Mouse (Mus musculus): ENCODE measurements around the gene Cotl1. TPM values are rescaled to one million over a fixed set of nuclear protein-coding genes. Genes with fewer than 3 reads are reported as not detected.

Cotl1 gene
- polyA plus RNA-seq, 1 experiment = 119 TPM

DNA sequence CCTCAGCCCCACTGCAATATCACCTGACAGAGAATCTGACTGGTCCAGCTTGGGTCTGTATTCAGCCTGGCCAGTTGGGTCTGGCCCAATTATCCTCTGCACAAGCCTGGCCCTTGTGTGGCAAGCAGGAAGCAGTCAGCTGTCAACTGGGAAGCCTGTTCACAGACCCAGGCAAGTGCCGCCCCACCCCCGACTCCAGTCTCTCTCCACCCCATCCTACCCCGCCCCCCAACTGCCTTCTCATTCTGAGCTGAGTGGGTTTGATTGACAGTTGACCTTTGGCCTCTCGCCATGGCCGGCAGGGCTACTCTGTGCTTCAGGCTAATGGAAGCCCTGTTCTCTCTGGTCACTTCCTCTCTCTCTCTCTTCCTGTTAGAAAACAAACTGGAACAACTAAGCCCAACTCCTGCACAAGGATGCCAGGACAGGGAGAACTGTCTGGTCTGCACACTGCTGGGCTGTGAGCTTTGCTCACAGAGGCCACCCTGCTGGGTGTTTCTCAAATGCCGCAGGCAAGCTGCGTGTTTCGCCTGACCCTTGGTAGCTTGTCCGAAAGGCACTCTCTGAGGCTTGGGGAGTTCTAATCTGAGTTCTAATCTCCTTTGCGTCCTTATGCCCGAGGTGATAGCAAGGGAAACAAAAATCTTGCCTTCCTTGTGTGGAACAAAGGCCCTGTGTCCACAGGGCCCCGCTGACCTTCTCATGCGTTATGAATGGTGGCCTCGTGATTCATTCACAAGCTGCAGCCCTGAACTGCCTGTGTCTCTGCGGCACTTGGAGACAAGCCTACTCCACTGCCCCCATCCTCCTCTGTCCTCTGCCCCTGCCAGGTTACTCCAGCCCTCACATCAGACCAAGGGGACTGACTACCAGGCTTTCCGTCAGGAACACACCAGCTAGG is 48.3 kb downstream of the Cotl1 start:
- DNase-seq (ENCODE audit: extremely low spot score in 1 of 2, low spot score in 1 of 2) = no peak

- no peak for DNase-seq (ENCODE audit: extremely low spot score in 1 of 2, low spot score in 1 of 2)
These were observed 50.8 kb downstream of the Cotl1 start for GRCm38 (mm10) chr8:119789581-119789980.

GRCm38 (mm10) chr8:119788607-119789381 is 51.5 kb downstream of the Cotl1 start:
- DNase-seq (ENCODE audit: extremely low spot score in 1 of 2, low spot score in 1 of 2) = no peak

DNA sequence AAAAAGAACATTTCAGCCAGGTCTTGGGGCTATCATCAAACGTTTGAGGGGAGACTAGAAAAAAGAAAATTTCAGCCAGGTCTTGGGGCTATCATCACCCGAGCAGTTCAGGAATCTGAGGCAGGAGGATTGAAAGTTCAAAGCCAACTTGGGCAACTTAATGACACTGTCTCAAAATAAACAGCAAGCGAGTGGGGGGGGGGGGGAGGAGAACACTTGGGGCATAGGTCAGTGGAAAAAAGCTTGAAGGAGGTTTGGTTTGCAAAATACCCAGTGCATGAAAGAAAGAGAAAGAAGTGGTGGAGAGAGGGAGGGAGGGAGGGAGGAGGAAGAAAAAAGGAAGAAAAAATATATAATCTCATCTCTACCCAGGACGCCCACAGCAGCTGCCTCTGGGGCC is 53.0 kb downstream of the Cotl1 start:
- DNase-seq (ENCODE audit: extremely low spot score in 1 of 2, low spot score in 1 of 2) = no peak

DNA sequence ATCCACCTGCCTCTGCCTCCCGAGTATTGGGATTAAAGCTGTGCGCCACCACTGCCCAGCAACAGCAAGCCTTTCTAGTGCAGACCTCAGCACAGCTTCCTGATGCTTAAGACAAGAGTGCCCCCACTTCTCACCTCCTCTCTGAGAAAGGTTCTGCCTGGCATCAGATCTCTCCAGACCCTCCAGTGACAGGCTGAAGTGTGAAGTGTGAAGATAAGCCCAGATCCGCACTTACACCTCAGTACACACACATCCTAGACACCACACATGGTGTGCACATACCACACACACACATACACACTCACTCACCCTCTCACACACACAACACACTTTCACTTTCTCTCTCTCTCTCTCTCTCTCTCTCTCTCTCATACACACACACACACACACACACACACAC is 53.5 kb downstream of the Cotl1 start:
- no peak for DNase-seq (ENCODE audit: extremely low spot score in 1 of 2, low spot score in 1 of 2)

DNA sequence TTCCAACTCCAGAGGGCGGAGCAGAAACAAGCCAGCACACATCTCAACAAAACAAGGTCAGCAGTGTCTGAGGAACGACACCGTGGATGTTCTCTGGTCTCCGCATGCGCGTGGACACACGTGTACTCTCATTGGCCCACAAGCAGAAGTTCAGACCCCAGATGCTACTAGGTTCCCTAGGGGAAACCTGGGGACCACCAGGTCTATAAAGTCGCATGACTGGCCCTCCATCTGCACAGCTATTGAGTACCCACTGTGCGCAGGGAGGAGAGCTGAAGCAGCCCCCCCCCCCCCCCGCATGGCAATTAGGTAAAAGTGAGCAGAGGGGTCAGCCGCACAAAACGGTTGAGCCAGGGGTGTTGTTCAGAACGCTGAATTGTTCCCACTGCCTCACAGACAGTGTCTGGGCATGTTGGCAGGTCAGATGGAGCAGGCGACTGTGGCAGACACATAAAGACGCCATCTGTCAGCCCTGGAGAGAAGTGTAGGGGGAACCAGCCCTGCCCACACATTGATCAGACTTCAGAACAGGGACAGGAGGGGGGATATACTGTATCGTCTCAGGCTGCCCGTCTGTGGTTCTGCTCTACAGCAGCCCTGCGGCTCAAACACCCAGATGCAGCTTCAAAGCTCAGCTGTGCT is 54.5 kb downstream of the Cotl1 start:
- no peak for DNase-seq (ENCODE audit: extremely low spot score in 1 of 2, low spot score in 1 of 2)

GRCm38 (mm10) chr8:119784676-119785075 is 55.7 kb downstream of the Cotl1 start:
- DNase-seq (ENCODE audit: extremely low spot score in 1 of 2, low spot score in 1 of 2) = no peak

DNA sequence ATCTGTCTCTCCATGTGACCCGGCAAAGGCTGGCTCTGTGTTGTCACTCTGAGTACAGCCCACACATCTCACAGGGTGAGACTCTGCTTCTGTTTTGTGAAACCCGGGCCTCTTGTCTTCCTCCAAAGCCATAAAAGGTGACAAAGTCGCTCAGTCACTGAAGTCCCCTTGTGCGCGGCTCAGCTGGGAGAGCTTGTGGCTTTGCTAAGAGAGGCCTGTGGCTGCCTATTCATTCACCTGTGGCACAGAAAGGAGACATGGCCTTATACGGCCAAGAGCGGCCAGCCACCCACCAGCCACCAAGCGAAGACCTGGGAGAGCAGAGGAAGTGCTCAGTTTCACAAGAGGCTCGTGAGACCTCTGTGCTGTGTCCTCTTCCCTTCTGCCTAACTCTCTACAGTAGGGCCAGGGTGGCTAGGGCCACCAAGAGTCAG is 56.2 kb downstream of the Cotl1 start:
- no peak for DNase-seq (ENCODE audit: extremely low spot score in 1 of 2, low spot score in 1 of 2)

GRCm38 (mm10) chr8:119783579-119783978 is 56.8 kb downstream of the Cotl1 start:
- no peak for DNase-seq (ENCODE audit: extremely low spot score in 1 of 2, low spot score in 1 of 2)

DNA sequence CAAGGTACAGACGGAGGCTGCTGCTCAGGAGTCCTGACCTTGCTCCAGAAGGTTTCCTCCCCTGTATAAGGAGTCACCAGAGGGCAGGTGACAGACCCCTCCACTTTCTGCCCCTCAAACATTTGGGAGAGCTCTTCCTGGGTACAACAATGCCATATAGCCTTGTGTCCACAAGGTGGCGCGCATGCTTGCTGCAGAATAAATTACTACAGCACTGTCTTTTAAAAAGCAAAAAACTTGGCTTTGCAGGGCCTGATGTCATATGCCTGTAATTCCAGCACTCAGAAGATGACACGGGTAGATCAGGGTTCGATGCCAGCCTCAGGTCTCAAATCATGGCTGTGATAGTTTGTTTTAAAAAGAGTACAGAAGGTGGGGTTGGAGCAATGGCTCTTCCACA is 57.6 kb downstream of the Cotl1 start:
- DNase-seq (ENCODE audit: extremely low spot score in 1 of 2, low spot score in 1 of 2) = peak; percentile 48 to 92

DNA sequence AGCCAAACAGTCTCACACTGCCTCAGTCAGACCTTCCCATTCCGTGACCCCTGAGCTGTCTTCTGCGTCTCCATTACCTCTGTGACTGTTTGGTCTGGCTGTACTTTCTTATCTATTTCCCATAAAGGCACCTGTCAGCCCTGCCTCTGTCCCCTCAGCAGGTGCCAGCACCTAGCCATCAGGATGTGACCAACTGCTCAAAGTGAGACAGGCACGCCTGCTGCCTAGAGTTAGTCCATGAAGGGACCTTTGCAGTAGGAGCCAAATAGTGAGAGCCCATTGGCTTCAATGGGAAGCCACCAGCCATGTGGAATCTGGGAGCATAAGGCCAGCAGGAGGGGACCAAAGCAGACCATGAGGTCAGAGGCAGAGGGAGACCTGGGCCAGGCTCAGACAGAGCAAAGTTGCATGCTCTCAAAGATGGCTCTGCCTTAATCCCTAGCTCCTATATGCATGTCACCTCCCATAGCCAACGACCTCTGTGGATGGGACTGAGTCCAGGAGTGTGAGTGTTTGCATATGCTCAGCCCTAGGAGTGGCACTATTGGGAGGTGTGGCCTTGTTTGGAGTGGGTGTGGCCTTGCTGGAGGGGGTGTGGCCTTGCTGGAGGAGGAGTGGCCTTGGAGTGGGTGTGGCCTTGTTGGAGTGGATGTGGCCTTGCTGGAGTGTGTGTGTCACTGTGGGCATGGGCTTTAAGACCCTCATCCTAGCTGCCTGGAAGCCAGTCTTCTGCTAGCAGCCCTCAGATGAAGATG is 59.1 kb downstream of the Cotl1 start:
- no peak for DNase-seq (ENCODE audit: extremely low spot score in 1 of 2, low spot score in 1 of 2)

GRCm38 (mm10) chr8:119780402-119781049 is 59.8 kb downstream of the Cotl1 start:
- no peak for DNase-seq (ENCODE audit: extremely low spot score in 1 of 2, low spot score in 1 of 2)

- peak; percentile 73 to 95 for DNase-seq (ENCODE audit: extremely low spot score in 1 of 2, low spot score in 1 of 2)
These were observed 61.2 kb downstream of the Cotl1 start for GRCm38 (mm10) chr8:119779013-119779737.

DNA sequence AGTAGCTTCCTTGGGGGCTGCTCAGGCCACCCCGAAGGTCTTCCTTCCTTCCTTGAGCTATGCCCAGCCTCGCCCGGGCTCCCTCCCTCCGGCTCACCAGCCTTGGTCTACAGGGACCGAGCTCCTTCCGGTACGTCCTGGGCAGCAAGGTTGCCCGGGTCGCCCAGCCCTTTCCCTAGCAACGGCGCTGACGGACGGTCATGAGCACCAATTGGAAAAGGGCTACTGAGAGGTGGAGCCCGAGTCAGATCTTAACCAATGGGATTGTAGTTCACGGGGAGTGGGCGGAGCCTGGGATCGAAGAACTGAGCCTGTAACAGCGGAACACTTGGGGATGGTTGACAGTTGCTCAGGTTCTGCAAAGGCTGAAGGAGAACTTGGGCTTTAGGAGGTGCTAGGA is 62.1 kb downstream of the Cotl1 start, which contains the start of gene Tldc1:
Gene Tldc1, minus strand, starts transcription at position 154 of the 400 bp plus-strand sequence.
- peak; percentile 98 to 100 for DNase-seq (ENCODE audit: extremely low spot score in 1 of 2, low spot score in 1 of 2)

DNA sequence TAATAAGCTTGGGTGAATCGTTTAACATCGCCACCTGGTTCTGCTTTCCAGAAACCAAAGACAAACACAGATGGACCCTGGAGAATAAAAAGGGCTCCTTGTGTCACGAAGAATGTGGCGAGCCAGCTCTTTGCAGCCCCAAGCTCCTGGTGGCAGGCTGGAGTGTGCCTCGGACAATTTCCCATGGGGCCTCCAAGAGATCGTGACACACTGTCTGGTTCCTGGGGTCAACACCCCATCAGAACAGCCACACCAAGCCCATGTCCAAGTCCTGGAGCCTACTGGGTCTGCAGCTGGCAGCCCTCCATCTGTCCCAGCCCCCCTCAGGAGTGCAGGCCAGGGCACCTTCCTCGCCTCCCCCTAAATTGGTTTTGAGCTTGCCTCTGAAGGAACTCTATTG is 62.6 kb downstream of the Cotl1 start:
- no peak for DNase-seq (ENCODE audit: extremely low spot score in 1 of 2, low spot score in 1 of 2)

GRCm38 (mm10) chr8:119776668-119777245 is 63.6 kb downstream of the Cotl1 start:
- no peak for DNase-seq (ENCODE audit: extremely low spot score in 1 of 2, low spot score in 1 of 2)

GRCm38 (mm10) chr8:119765761-119766444 is 74.4 kb downstream of the Cotl1 start:
- DNase-seq (ENCODE audit: extremely low spot score in 1 of 2, low spot score in 1 of 2) = no peak

- no peak for DNase-seq (ENCODE audit: extremely low spot score in 1 of 2, low spot score in 1 of 2)
These were observed 75.0 kb downstream of the Cotl1 start for GRCm38 (mm10) chr8:119765311-119765710.
